Comparison of ENCODE assay signal across 8 mouse cellular contexts in genomic region chr4:9770372-9771102, GRCm38 (mm10).
A peak's percentile ranks its signal among the peaks of the same experiment; 100 is the strongest.
DNase-seq lines count a peak whose midpoint lies in the region.

No protein-coding gene starts in this region.

- 2% methylated on average over 38 of the region's 38 CpGs for WGBS in hindbrain, embryonic 10.5 days

- H3K4me1 ChIP-seq in hindbrain, embryonic 10.5 days (replicated peaks), result 0 out of 2 replicates have a peak, but pooled peaks cover 2% of the 10 kb centered on the region

- peak overlapping the region; percentile 90 for H3K27ac ChIP-seq in hindbrain, embryonic 10.5 days

- H3K9me3 ChIP-seq in hindbrain, embryonic 10.5 days, result no peaks in the 10 kb centered on the region

- H3K36me3 ChIP-seq in hindbrain, embryonic 10.5 days, result no peaks in the 10 kb centered on the region

- H3K4me3 ChIP-seq in hindbrain, embryonic 10.5 days, result peak overlapping the region; percentile 63

- DNase-seq in T-cell, adult 2 months (ENCODE audit: low spot score), result peak; percentile 2
- DNase-seq in cerebellum, adult 9-10 months, result peak; percentile 63
- peak; percentile 70 for DNase-seq in forelimb bud, embryonic 11.5 days (ENCODE audit: low read depth, low spot score)
- DNase-seq in hindbrain, embryonic 10.5 days (ENCODE audit: low spot score), result peak; percentile 85
- DNase-seq in layer of hippocampus, postnatal 10 days (ENCODE audit: low spot score in 2 of 2), result peak; percentile 34 to 50
- peak; percentile 52 for DNase-seq in lung, postnatal 14 days
- DNase-seq in retina, adult 2 months (ENCODE audit: low read depth, low spot score), result peak; percentile 33
- peak; percentile 21 to 23 for DNase-seq in thymus, postnatal 36 days

- 0 out of 2 replicates have a peak, but pooled peaks cover 3% of the 10 kb centered on the region for H3K27me3 ChIP-seq in hindbrain, embryonic 10.5 days (ENCODE audit: insufficient read depth, poor library complexity, severe bottlenecking)

Comparison
In these comparisons a context has a peak if more than half of its experiments do, and no peak if none do; other contexts are left out.
1. Peak in every context shown above with its lines: DNase-seq, H3K4me3 ChIP-seq and H3K27ac ChIP-seq.
2. DNase-seq: peak in every context shown above with its lines; median percentile 85 in hindbrain, embryonic 10.5 days; 70 in forelimb bud, embryonic 11.5 days; 63 in cerebellum, adult 9-10 months; 52 in lung, postnatal 14 days; 42 in layer of hippocampus, postnatal 10 days; 33 in retina, adult 2 months; 22 in thymus, postnatal 36 days; 2 in T-cell, adult 2 months.